Mouse (Mus musculus): ENCODE results near the gene Ankrd24.
"Not testable (repeated sequence)": the region's sequence is repeated elsewhere in the genome, so short reads cannot be mapped to it uniquely, and the experiment has no call there.

The Ankrd24 gene

GRCm38 (mm10) chr10:81633253-81634099 lies 5.1 kb downstream of the Ankrd24 start:
- no peak for TF ChIP-seq POU5F1 (IDR thresholded peaks at IDR 0.05; ENCODE audit: borderline replicate concordance, low read length)
- no peak for TF ChIP-seq NANOG (IDR thresholded peaks at IDR 0.05; ENCODE audit: borderline replicate concordance, low read length)
- no peak for TF ChIP-seq CTCF (conservative IDR thresholded peaks at IDR 0.05; ENCODE audit: low read length)
- Histone ChIP-seq H3K27me3 (ENCODE audit: insufficient read depth, low read length) (peaks cover 12% of the 10 kb centered on the region), H3K36me3 (ENCODE audit: insufficient read depth, low read length) (peaks cover 4% of the 10 kb centered on the region; the same call in 1 of the 2 replicates), H3K4me3 (replicated peaks; ENCODE audit: low read length) (peak overlapping the region; percentile 77), H3K4me1 (replicated peaks; ENCODE audit: low read depth, low read length) (peaks cover 69% of the 10 kb centered on the region), H3K9me3 (ENCODE audit: low read length) (no peaks in the 10 kb centered on the region)

GRCm38 (mm10) chr10:81636338-81636737 lies 8.0 kb downstream of the Ankrd24 start:
- Histone ChIP-seq H3K36me3 (ENCODE audit: insufficient read depth, low read length) (peaks cover 23% of the 10 kb centered on the region), H3K4me1 (replicated peaks; ENCODE audit: low read depth, low read length) (peaks cover 57% of the 10 kb centered on the region), H3K27me3 (ENCODE audit: insufficient read depth, low read length) (peaks cover 13% of the 10 kb centered on the region), H3K9me3 (ENCODE audit: low read length) (no peaks in the 10 kb centered on the region), H3K4me3 (replicated peaks; ENCODE audit: low read length) (0 out of 2 replicates have a peak overlapping the region, but pooled peaks have one; percentile 7)
- TF ChIP-seq POU5F1 (IDR thresholded peaks at IDR 0.05; ENCODE audit: borderline replicate concordance, low read length): no peak
- TF ChIP-seq CTCF (conservative IDR thresholded peaks at IDR 0.05; ENCODE audit: low read length): no peak
- no peak for TF ChIP-seq NANOG (IDR thresholded peaks at IDR 0.05; ENCODE audit: borderline replicate concordance, low read length)

- Histone ChIP-seq H3K4me3 (replicated peaks; ENCODE audit: low read length) (no peak overlapping the region), H3K27me3 (ENCODE audit: insufficient read depth, low read length) (peaks cover 16% of the 10 kb centered on the region), H3K36me3 (ENCODE audit: insufficient read depth, low read length) (peaks cover 32% of the 10 kb centered on the region), H3K9me3 (ENCODE audit: low read length) (no peaks in the 10 kb centered on the region), H3K4me1 (replicated peaks; ENCODE audit: low read depth, low read length) (peaks cover 65% of the 10 kb centered on the region)
- no peak for TF ChIP-seq NANOG (IDR thresholded peaks at IDR 0.05; ENCODE audit: borderline replicate concordance, low read length)
- TF ChIP-seq CTCF (conservative IDR thresholded peaks at IDR 0.05; ENCODE audit: low read length): no peak
- TF ChIP-seq POU5F1 (IDR thresholded peaks at IDR 0.05; ENCODE audit: borderline replicate concordance, low read length): no peak
Observed at GRCm38 (mm10) chr10:81638101-81638500, 9.8 kb downstream of the Ankrd24 start.

GRCm38 (mm10) chr10:81640825-81641224 lies 12.5 kb downstream of the Ankrd24 start:
- Histone ChIP-seq H3K4me1 (replicated peaks; ENCODE audit: low read depth, low read length) (peaks cover 55% of the 10 kb centered on the region), H3K36me3 (ENCODE audit: insufficient read depth, low read length) (peaks cover 32% of the 10 kb centered on the region), H3K27me3 (ENCODE audit: insufficient read depth, low read length) (peaks cover 10% of the 10 kb centered on the region)
- not testable (repeated sequence) for H3K9me3 ChIP-seq (ENCODE audit: low read length); H3K4me3 ChIP-seq (replicated peaks; ENCODE audit: low read length)

GRCm38 (mm10) chr10:81641566-81641965 lies 13.2 kb downstream of the Ankrd24 start:
- TF ChIP-seq NANOG (IDR thresholded peaks at IDR 0.05; ENCODE audit: borderline replicate concordance, low read length) (no peak), CTCF (conservative IDR thresholded peaks at IDR 0.05; ENCODE audit: low read length) (no peak), POU5F1 (IDR thresholded peaks at IDR 0.05; ENCODE audit: borderline replicate concordance, low read length) (no peak)
- no peak overlapping the region for H3K4me3 ChIP-seq (replicated peaks; ENCODE audit: low read length)
- H3K36me3 ChIP-seq (ENCODE audit: insufficient read depth, low read length): peaks cover 38% of the 10 kb centered on the region
- peaks cover 48% of the 10 kb centered on the region for H3K4me1 ChIP-seq (replicated peaks; ENCODE audit: low read depth, low read length)
- H3K9me3 ChIP-seq (ENCODE audit: low read length): no peaks in the 10 kb centered on the region
- peaks cover 10% of the 10 kb centered on the region for H3K27me3 ChIP-seq (ENCODE audit: insufficient read depth, low read length)

- Histone ChIP-seq H3K4me1 (replicated peaks; ENCODE audit: low read depth, low read length) (peaks cover 43% of the 10 kb centered on the region), H3K27me3 (ENCODE audit: insufficient read depth, low read length) (peaks cover 10% of the 10 kb centered on the region), H3K9me3 (ENCODE audit: low read length) (no peaks in the 10 kb centered on the region), H3K36me3 (ENCODE audit: insufficient read depth, low read length) (peaks cover 44% of the 10 kb centered on the region), H3K4me3 (replicated peaks; ENCODE audit: low read length) (peak overlapping the region; percentile 89)
- TF ChIP-seq POU5F1 (IDR thresholded peaks at IDR 0.05; ENCODE audit: borderline replicate concordance, low read length) (no peak), CTCF (conservative IDR thresholded peaks at IDR 0.05; ENCODE audit: low read length) (no peak), NANOG (IDR thresholded peaks at IDR 0.05; ENCODE audit: borderline replicate concordance, low read length) (no peak)
Observed at GRCm38 (mm10) chr10:81641978-81642647, 13.8 kb downstream of the Ankrd24 start.

- H3K36me3 ChIP-seq (ENCODE audit: insufficient read depth, low read length): peaks cover 45% of the 10 kb centered on the region
- TF ChIP-seq CTCF (conservative IDR thresholded peaks at IDR 0.05; ENCODE audit: low read length) (no peak), POU5F1 (IDR thresholded peaks at IDR 0.05; ENCODE audit: borderline replicate concordance, low read length) (no peak), NANOG (IDR thresholded peaks at IDR 0.05; ENCODE audit: borderline replicate concordance, low read length) (no peak)
Observed at GRCm38 (mm10) chr10:81642648-81643448, 14.5 kb downstream of the Ankrd24 start.

More at GRCm38 (mm10) chr10:81642648-81643448, 14.5 kb downstream of the Ankrd24 start:
- Histone ChIP-seq H3K9me3 (ENCODE audit: low read length) (no peaks in the 10 kb centered on the region), H3K4me3 (replicated peaks; ENCODE audit: low read length) (peak overlapping the region; percentile 89), H3K4me1 (replicated peaks; ENCODE audit: low read depth, low read length) (peaks cover 43% of the 10 kb centered on the region), H3K27me3 (ENCODE audit: insufficient read depth, low read length) (peaks cover 10% of the 10 kb centered on the region)
